Mouse (Mus musculus) testis, adult 2 months (tissue): ENCODE results near the gene Tmem8b. TPM values are rescaled to one million over a fixed set of nuclear protein-coding genes. Genes with fewer than 3 reads are reported as not detected.

Experiments used
- H3K27ac ChIP-seq: fragments of 200-500 bp; 2 replicates; pipeline ENCODE4 v1.5.1; 2012; ENCODE audit warnings: low read depth, low read length; ENCODE audit not compliant: control insufficient read depth, insufficient read depth
- H3K27me3 ChIP-seq: fragments of 200-500 bp; 2 replicates; pipeline ENCODE4 v1.6.1; 2012; ENCODE audit warnings: mild to moderate bottlenecking, low read length, moderate library complexity; ENCODE audit not compliant: control insufficient read depth, insufficient read depth
- H3K36me3 ChIP-seq: fragments of 200-500 bp; 2 replicates; pipeline ENCODE4 v1.6.1; 2012; ENCODE audit warnings: mild to moderate bottlenecking, low read length; ENCODE audit not compliant: control insufficient read depth, insufficient read depth
- H3K4me1 ChIP-seq: fragments of 200-500 bp; 2 replicates; pipeline ENCODE4 v1.6.1; 2012; ENCODE audit warnings: low read length; ENCODE audit not compliant: control insufficient read depth, insufficient read depth
- H3K4me3 ChIP-seq: fragments of 200-500 bp; 2 replicates; pipeline ENCODE4 v1.5.1; 2012; ENCODE audit warnings: low read depth, mild to moderate bottlenecking, low read length, moderate library complexity, mixed read lengths; ENCODE audit not compliant: control insufficient read depth
- CTCF ChIP-seq: fragments of 200-500 bp; IDR thresholded peaks from 2 replicates; pipeline ENCODE4 v1.5.1; 2012; ENCODE audit warnings: low read depth, mild to moderate bottlenecking, inconsistent platforms, low read length, moderate library complexity; ENCODE audit not compliant: control insufficient read depth, insufficient read depth, insufficient replicate concordance
- POLR2A ChIP-seq: fragments of 200-500 bp; IDR thresholded peaks from 2 replicates; pipeline ENCODE4 v1.6.1; 2012; ENCODE audit warnings: low read depth, mild to moderate bottlenecking, inconsistent platforms, low read length, moderate library complexity; ENCODE audit not compliant: control insufficient read depth
- polyA plus RNA-seq: library from polyadenylated mRNA; depleted of rRNA; stranded (reverse); fragments of >200 nt; gene quantifications from 2 replicates; pipeline ENCODE4 v1.2.3, GENCODE M21; 2012

Gene Tmem8b
- polyA plus RNA-seq, 1 experiment, result 59.7 TPM

- Histone ChIP-seq H3K4me1 (no peaks in the 10 kb centered on the region), H3K4me3 (no peak overlapping the region), H3K27ac (no peak overlapping the region), H3K27me3 (no peaks in the 10 kb centered on the region), H3K36me3 (no peaks in the 10 kb centered on the region; the same call in 1 of the 2 replicates)
- TF ChIP-seq CTCF (no peak), POLR2A (no peak)
Measured at GRCm38 (mm10) chr4:43679416-43680043, 10.8 kb downstream of the Tmem8b start.

- TF ChIP-seq POLR2A (no peak), CTCF (no peak)
- no peaks in the 10 kb centered on the region for H3K4me1 ChIP-seq
- no peak overlapping the region for H3K27ac ChIP-seq
- peaks cover 2% of the 10 kb centered on the region; the same call in 1 of the 2 replicates for H3K36me3 ChIP-seq
- no peaks in the 10 kb centered on the region for H3K27me3 ChIP-seq
- no peak overlapping the region for H3K4me3 ChIP-seq
Measured at GRCm38 (mm10) chr4:43690021-43690420, 21.2 kb downstream of the Tmem8b start.

- H3K4me3 ChIP-seq, result no peak overlapping the region
- TF ChIP-seq CTCF (no peak), POLR2A (no peak)
- H3K27me3 ChIP-seq, result no peaks in the 10 kb centered on the region
- H3K4me1 ChIP-seq, result no peaks in the 10 kb centered on the region
- H3K27ac ChIP-seq, result no peak overlapping the region
- H3K36me3 ChIP-seq, result no peaks in the 10 kb centered on the region; the same call in 1 of the 2 replicates
Measured at GRCm38 (mm10) chr4:43691026-43691425, 22.3 kb downstream of the Tmem8b start.

- Histone ChIP-seq H3K27me3 (no peaks in the 10 kb centered on the region), H3K4me3 (no peak overlapping the region), H3K36me3 (no peaks in the 10 kb centered on the region; the same call in 1 of the 2 replicates), H3K4me1 (no peaks in the 10 kb centered on the region), H3K27ac (no peak overlapping the region)
- TF ChIP-seq CTCF (no peak), POLR2A (no peak)
Measured at GRCm38 (mm10) chr4:43693806-43694241, 25.1 kb downstream of the Tmem8b start.

GRCm38 (mm10) chr4:43694439-43695248 lies 25.9 kb downstream of the Tmem8b start:
- Histone ChIP-seq H3K36me3 (no peaks in the 10 kb centered on the region; the same call in 1 of the 2 replicates), H3K4me3 (no peak overlapping the region), H3K27ac (no peak overlapping the region), H3K4me1 (no peaks in the 10 kb centered on the region), H3K27me3 (no peaks in the 10 kb centered on the region)
- TF ChIP-seq POLR2A, result no peak
- TF ChIP-seq CTCF, result no peak

- H3K4me3 ChIP-seq, result no peak overlapping the region
- H3K27ac ChIP-seq, result no peak overlapping the region
- TF ChIP-seq POLR2A, result no peak
- no peaks in the 10 kb centered on the region for H3K4me1 ChIP-seq
- H3K27me3 ChIP-seq, result no peaks in the 10 kb centered on the region
- H3K36me3 ChIP-seq, result no peaks in the 10 kb centered on the region
Measured at GRCm38 (mm10) chr4:43695249-43695671, 26.5 kb downstream of the Tmem8b start.

- no peaks in the 10 kb centered on the region for H3K27me3 ChIP-seq
- TF ChIP-seq POLR2A (no peak), CTCF (no peak)
- no peak overlapping the region for H3K27ac ChIP-seq
- no peaks in the 10 kb centered on the region for H3K36me3 ChIP-seq
- H3K4me1 ChIP-seq, result no peaks in the 10 kb centered on the region
- no peak overlapping the region for H3K4me3 ChIP-seq
Measured at GRCm38 (mm10) chr4:43696561-43696960, 27.8 kb downstream of the Tmem8b start.
